Mouse (Mus musculus) brown adipose tissue, adult 24 weeks (tissue): ENCODE results near the gene C8a. TPM values are rescaled to one million over a fixed set of nuclear protein-coding genes. Genes with fewer than 3 reads are reported as not detected.

Experiments
- H3K27ac ChIP-seq: fragments of 200-500 bp; replicated peaks from 2 replicates; pipeline ENCODE4 v1.5.1; 2012; ENCODE audit warnings: low read depth, mild to moderate bottlenecking, low read length
- H3K4me1 ChIP-seq: fragments of 200-500 bp; 2 replicates; pipeline ENCODE4 v1.6.1; 2012; ENCODE audit warnings: low read length, mixed read lengths; ENCODE audit not compliant: control insufficient read depth, insufficient read depth, insufficient read length
- H3K4me3 ChIP-seq: fragments of 200-500 bp; 2 replicates; pipeline ENCODE4 v1.5.1; 2012; ENCODE audit warnings: low read depth, mild to moderate bottlenecking, low read length, moderate library complexity; ENCODE audit not compliant: insufficient read depth
- polyA plus RNA-seq: library from polyadenylated mRNA; stranded (reverse); fragments of >200 nt; gene quantifications from 2 replicates; pipeline ENCODE4 v1.2.4, GENCODE M21; 2012; ENCODE audit not compliant: missing spikeins, insufficient read depth, insufficient read length

C8a gene
- polyA plus RNA-seq, 1 experiment: not detected

DNA sequence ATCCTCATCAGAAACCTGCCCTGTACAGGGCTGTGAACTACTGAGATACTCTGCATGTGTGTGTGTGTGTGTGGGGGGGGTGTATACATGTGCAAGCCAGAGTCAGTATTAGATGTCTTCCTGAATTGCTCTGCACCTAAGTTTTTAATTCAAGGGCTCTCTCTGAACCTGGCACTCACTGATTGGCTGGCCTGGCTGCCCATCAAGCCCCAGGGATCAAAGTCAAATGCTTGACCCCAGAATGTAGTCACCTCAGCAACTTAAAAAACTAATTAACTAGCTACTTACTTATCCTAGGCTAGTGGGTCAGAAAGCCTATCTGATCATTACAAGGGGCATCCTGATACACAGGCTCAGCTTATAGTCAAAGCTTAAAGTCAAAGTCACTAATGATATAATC is 6.6 kb downstream of the C8a start:
- Histone ChIP-seq H3K27ac (no peak overlapping the region), H3K4me3 (no peak overlapping the region), H3K4me1 (no peaks in the 10 kb centered on the region)

DNA sequence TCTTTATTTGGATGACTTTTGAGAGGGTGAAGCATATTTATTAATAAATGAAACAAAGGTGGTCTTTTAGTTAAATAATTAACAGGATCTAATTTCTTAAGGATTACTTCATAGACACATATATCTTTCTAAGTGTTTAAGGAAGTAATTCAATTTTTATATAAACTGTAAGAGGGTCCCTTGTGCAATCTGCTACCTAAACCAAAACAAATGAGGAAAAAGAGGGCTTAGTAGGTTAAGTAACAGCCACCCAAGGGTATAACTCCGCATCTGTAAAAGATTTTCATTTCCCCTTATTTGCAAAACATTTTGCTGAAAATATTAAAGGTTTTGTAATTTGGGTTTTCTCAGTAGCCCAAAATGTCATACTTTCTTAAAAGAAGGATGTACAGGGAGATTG is 11.8 kb downstream of the C8a start:
- no peak overlapping the region for H3K27ac ChIP-seq
- H3K4me3 ChIP-seq: no peak overlapping the region
- no peaks in the 10 kb centered on the region for H3K4me1 ChIP-seq

DNA sequence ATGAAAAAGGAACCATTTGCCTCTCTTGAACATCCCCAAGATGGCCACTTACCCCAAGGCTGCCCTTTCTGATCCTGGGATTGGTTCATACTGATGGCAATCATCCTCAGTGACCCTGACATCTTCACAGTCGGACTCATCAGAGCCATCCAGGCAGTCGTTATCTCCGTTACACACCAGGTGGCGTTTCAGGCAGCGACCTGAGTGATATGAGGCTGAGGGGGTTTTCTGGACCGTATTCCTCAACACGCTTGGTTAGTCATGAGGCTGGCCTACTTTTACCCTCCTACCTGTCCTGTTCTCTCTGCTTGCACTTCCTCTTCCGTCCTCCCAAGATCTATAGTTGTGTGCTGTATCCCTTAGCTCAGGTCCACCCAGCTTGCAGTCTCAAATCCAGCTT is 15.0 kb downstream of the C8a start:
- no peak overlapping the region for H3K4me3 ChIP-seq
- no peak overlapping the region for H3K27ac ChIP-seq
- H3K4me1 ChIP-seq: no peaks in the 10 kb centered on the region

DNA sequence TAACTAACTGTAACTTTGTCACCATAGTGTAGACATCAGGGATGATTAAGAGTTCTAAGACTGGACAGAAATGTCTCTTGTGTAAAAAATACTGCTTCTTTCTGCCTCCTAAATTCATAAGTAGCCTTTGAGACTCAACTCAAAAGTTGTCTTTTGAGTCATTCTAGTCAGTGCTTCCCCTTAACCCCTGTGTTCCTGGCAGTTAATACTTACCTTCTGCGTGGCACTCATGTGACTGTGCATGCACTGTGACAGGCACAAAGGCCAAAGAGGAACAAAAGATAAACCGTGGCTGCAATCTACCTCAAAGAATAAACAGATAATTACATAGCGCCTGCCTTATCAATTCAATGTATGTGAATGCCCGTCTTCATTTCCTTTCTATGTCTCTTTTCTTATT is 18.4 kb downstream of the C8a start:
- H3K4me3 ChIP-seq: no peak overlapping the region
- H3K4me1 ChIP-seq: no peaks in the 10 kb centered on the region

DNA sequence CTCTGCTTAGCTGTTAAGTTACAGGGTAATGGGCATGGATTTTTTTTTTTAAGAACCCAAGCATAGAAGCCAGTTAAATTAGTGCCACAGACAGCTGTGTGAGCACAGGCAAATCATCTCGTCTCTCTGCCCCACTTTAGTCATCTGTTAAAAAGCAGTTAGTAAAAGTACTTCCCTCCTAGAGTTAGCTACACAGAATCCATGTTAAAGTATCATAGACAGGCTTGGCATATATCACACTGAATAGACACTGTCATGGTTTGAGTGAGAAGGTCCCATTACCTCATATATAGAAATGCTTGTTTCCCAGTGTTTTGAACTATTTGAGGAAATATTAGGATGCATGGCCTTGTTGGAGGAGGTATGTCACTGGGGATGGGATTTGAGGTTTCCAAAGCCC is 19.2 kb downstream of the C8a start, which contains the start of gene Gm17662:
Gene Gm17662 (plus strand): TSS at position 301 of the 400 bp plus-strand sequence.
- H3K4me1 ChIP-seq: no peaks in the 10 kb centered on the region
- H3K4me3 ChIP-seq: no peak within 1 kb of the TSS
- no peak within 1 kb of the TSS for H3K27ac ChIP-seq

More for the DNA sequence above, 18.4 kb downstream of the C8a start:
- H3K27ac ChIP-seq: no peak overlapping the region

DNA sequence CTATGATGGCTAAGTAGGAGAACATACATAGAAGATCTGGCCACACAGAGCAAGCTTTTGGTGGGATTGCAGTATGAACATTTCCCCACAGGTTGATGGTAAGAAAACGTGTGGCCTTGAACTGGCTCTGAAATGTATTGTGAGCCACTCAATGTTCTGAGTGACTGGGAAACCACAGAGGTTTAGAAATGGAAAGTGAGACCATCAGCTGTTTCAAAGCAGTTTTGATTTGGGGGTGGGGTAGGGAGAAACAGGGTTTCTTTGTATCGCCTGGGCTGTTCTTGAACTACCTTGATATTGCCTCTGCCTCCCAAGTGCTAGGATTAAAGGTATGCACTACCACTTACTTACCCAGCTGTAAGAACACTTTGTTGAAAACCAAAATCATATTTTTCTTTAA is 21.0 kb downstream of the C8a start:
- H3K4me3 ChIP-seq: no peak overlapping the region
- H3K4me1 ChIP-seq: no peaks in the 10 kb centered on the region
- no peak overlapping the region for H3K27ac ChIP-seq

DNA sequence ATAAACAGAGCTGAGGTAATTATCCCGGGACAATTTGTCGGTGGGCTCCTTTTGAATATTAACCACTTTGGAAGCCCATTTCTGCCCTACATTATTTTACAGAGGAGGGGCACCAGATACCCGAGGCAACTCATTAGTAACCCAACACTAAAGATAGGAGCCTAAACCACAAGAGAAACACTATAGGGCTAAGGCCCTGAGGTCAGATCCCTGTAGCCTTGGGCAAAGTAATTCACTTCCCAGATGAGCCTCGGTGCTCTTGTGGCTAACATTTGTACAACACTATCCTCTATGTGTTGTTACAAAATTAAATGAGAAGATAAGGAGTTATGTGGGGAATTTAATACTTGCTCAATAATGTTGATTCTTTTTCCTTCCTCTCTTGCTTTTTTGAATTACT is 32.7 kb downstream of the C8a start:
- H3K4me1 ChIP-seq: no peaks in the 10 kb centered on the region
- H3K4me3 ChIP-seq: no peak overlapping the region
- H3K27ac ChIP-seq: no peak overlapping the region

DNA sequence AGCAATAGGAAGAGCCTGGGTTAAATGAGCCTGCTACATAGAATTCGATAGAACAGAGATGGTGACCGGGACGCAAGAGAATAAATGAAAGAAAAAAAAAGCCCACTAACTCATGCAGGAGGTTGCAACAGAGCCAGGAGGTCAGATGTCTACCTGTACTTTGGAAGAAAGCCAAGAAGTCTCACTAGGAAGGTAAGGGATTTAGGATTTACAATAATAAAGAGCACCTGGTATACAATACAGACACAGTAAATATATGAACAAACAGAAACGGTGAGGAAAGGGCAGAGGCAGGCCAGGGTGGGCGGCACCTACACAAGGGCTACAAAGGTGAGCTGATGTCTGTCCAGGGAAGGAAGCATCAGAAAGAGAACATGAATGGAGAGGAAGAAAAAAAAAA is 34.0 kb downstream of the C8a start:
- no peak overlapping the region for H3K4me3 ChIP-seq
- H3K27ac ChIP-seq: no peak overlapping the region
- no peaks in the 10 kb centered on the region for H3K4me1 ChIP-seq

DNA sequence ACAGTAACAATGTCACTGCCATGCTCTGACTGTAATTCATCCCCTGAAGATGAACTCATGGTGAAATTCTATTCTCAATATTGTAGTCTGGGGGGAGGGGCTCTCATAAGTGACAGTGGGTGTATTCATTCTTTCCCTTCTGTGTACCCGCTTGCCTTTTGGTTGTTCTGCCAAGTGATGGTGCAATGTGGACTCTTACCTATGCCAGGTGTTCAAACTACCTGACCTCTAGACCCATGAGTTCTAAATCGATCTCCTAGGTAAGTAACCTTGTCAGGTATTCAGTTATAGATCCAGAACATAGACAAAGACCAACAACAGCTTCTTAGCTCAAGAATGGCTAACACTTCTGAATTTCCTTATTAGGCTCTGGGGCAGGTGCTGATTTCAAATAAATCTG is 37.9 kb downstream of the C8a start:
- H3K4me3 ChIP-seq: no peak overlapping the region
- no peaks in the 10 kb centered on the region for H3K4me1 ChIP-seq
- no peak overlapping the region for H3K27ac ChIP-seq

DNA sequence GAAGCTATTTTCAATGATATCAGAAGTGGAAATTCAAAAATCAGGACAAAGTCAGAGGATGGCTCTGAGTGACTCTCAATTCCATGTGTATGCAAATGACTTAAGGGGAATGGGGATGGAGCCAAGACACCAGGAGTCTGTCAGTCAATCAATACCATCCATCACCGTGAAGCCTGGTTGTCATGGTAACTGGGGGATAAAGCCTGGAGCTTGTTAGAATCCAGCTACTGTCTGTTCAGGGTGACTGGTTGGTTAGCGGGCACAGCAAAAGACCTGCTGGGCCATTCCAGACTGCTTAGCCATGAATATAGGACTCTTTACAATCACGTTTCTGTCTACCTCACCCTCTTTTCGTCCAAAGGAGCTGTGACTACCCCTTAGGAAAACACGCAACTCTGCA is 41.1 kb downstream of the C8a start:
- Histone ChIP-seq H3K4me1 (no peaks in the 10 kb centered on the region), H3K27ac (no peak overlapping the region), H3K4me3 (no peak overlapping the region)

DNA sequence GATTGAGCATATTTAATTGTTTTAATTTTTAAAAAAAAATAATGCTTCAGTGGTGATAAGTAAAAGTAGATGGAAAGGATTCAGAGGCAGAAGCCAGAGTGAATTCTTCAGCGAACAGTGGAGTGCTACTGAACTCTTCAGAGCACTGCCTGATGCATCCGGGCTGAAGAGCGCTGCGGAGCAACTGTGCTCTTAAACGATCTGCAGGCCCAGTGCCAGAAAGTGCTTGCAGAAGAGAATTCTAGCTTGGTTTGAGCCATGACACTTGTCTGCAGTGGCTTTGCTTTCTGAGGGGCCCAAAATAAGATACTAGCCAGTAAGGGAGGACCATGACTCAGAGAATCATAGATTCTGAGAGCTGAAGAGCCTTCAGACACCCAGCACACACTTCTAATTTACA is 47.3 kb downstream of the C8a start:
- no peaks in the 10 kb centered on the region for H3K4me1 ChIP-seq
- H3K4me3 ChIP-seq: no peak overlapping the region
- no peak overlapping the region for H3K27ac ChIP-seq

DNA sequence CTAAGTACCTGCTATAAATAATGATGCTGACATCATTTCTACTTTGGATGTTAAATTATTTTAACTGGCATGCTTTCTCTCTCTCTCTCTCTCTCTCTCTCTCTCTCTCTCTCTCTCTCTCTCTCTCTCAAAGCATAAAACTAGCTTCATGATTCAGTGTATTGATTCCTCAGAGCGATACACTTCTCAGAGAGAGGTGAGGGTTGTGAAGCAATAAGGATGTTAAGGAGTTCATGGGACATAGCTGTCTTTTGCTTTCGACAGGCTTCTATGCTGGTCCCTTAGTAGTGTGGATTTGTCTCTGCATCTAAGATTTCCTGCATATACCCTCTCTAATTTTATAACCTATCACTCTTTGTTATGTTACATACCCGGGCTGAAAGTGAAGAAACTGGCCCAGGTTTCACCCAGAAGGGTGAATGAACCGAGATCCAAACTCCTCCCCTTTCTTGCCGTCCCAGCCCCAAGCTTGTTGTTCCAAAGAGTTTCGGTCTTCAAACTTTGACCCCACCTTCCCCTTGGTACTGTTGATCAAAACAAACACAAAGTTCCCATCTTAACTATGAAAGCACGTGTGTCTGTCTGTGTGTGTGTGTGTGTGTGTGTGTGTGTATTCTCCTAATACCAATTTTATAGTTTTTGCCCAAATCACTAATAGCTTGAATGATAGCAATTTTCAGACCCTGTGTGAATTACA is 51.7 kb downstream of the C8a start:
- no peak overlapping the region for H3K4me3 ChIP-seq
- H3K4me1 ChIP-seq: no peaks in the 10 kb centered on the region
- no peak overlapping the region for H3K27ac ChIP-seq

DNA sequence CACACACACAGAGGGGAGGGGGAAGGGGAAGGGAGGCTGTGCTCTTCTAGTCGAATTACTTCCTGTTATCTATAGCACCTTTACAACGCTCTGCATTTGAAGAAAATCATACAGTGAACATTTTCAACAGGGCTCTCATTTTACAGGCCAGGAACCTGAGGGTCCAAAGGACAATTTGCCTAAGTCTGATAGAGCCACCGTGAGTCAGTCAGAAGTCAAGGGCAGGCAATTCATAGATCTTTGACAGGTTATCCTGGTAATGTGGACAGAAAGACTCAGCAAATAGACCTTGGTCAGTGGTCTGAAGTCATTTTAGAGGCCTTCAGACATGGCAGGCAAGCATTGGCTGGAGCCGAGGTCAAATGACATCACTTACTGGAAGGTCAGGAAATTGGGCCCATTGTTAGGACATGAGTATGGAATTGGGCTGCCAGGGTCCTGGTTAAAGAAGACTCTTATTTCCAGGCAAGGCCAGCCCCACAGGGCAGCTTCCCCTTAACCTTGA is 52.5 kb downstream of the C8a start:
- Histone ChIP-seq H3K27ac (no peak overlapping the region), H3K4me3 (no peak overlapping the region), H3K4me1 (no peaks in the 10 kb centered on the region)

DNA sequence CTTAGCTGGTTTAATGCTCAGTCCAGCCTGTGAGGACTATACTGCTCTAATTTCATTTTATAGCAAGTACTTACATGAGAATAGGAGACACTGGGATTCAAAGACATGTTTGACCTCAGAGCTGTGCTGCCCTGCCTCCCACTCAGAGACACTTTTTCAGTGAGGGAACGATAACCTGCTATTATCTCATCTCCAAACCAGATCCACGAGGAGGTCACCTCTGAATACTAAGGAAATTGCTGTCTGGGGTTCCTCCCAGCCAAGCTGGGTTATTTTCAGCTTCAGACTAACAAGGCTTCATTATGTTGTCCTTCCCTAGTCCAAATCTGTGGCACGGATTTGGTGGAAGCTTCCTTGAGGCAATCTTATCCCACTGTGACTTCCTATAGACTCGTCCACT is 56.3 kb downstream of the C8a start:
- H3K4me1 ChIP-seq: no peaks in the 10 kb centered on the region
- no peak overlapping the region for H3K27ac ChIP-seq
- no peak overlapping the region for H3K4me3 ChIP-seq

DNA sequence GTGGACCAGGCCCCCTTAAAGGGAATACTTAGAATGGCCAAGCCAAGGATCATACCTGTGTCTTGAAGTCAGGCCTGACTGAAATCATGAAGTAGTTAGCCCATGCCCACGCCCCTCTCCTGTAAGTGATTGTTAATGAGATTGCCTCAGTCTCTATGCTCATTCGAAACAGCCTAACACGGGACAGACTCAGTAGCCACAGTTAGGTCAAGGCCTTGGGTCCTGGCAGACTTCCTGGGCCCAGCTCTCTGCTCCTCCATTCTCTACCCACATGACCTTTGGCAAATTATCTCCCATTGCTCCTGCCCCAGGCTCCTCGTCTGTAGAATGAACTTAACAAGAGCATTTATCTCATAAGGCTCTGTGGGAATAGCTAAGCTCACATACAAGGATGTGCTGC is 57.2 kb downstream of the C8a start:
- H3K4me1 ChIP-seq: no peaks in the 10 kb centered on the region
- H3K4me3 ChIP-seq: no peak overlapping the region
- no peak overlapping the region for H3K27ac ChIP-seq

DNA sequence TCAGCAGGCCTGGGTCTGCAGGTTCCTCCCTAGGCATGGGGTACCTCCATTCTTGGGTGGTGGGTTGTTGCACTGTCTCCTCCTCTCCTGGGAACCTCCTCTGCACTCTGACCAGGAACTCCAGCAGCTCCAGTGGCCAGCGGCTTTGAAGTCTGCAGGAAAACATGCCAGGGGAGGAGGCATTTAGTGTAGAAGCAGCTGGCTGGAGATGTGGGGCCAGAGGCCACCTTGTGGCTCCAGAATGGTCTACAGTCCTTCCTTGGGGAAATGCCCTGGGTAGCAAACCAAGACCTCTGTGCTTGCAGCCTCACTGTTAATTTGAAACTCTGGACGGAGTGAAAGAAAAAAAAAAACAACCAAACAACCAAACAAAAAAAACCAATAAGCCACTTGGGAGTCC is 58.7 kb downstream of the C8a start:
- Histone ChIP-seq H3K4me1 (no peaks in the 10 kb centered on the region), H3K27ac (no peak overlapping the region), H3K4me3 (no peak overlapping the region)
